Mouse (Mus musculus) liver, embryonic 14.5 days (tissue): ENCODE data around the gene Ctnna2. TPM values are rescaled to one million over a fixed set of nuclear protein-coding genes. Genes with fewer than 3 reads are reported as not detected.

ENCODE experiments used
- ATAC-seq: fragments of 200-750 bp; cut with Nextera tagmentation; 2 replicates; pipeline ENCODE4 v1.8.0; 2017; ENCODE audit warnings: moderate number of reproducible peaks, mild to moderate bottlenecking, moderate library complexity; ENCODE audit not compliant: insufficient read depth
- DNase-seq, 3 experiments: peaks; one replicate each; pipeline ENCODE4 v3.0.0-alpha.2; 2012 to 2013; ENCODE audit warnings: low read depth in 3 of 3, low spot score in 3 of 3
- H3K27ac ChIP-seq: fragments of 300-500 bp; sonication (generic); 2 replicates; pipeline ENCODE4 v1.5.1; 2014; ENCODE audit warnings: moderate library complexity, mild to moderate bottlenecking, control low read depth, inconsistent platforms
- H3K27me3 ChIP-seq: fragments of 300-500 bp; sonication (generic); 2 replicates; pipeline ENCODE4 v1.6.1; 2014; ENCODE audit warnings: mild to moderate bottlenecking, low read length, moderate library complexity; ENCODE audit not compliant: control insufficient read depth, insufficient read depth
- H3K36me3 ChIP-seq: fragments of 300-500 bp; sonication (generic); replicated peaks from 2 replicates; pipeline ENCODE4 v1.6.1; 2014; ENCODE audit warnings: low read depth; ENCODE audit not compliant: control insufficient read depth, insufficient read depth
- H3K4me1 ChIP-seq, 2 experiments: fragments of 200-500 bp in 1 of 2; fragments of 300-500 bp in 1 of 2; sonication (generic) in 1 of 2; replicated peaks; 2 replicates each; pipeline ENCODE4 v1.6.1; 2012 to 2014; ENCODE audit warnings: antibody characterized with exemption in 1 of 2, inconsistent platforms in 1 of 2, low read length in 1 of 2; ENCODE audit not compliant: control insufficient read depth in 2 of 2, insufficient read depth in 2 of 2
- H3K4me2 ChIP-seq: fragments of 300-500 bp; sonication (generic); 2 replicates; pipeline ENCODE4 v1.6.1; 2014; ENCODE audit warnings: low read depth, mild to moderate bottlenecking, control low read depth, moderate library complexity
- H3K4me3 ChIP-seq, 2 experiments: fragments of 200-500 bp in 1 of 2; fragments of 300-500 bp in 1 of 2; sonication (generic) in 1 of 2; 2 replicates each; pipeline ENCODE4 v1.5.1; 2012 to 2014; ENCODE audit warnings: low read depth in 2 of 2, low read length in 2 of 2, mild to moderate bottlenecking in 2 of 2, control low read depth in 1 of 2, inconsistent platforms in 1 of 2, moderate library complexity in 1 of 2; ENCODE audit not compliant: insufficient read depth in 1 of 2
- H3K9ac ChIP-seq: fragments of 300-500 bp; sonication (generic); replicated peaks from 2 replicates; pipeline ENCODE4 v1.6.1; 2014; ENCODE audit warnings: mild to moderate bottlenecking, control low read depth, moderate library complexity
- H3K9me3 ChIP-seq: fragments of 300-500 bp; sonication (generic); 2 replicates; pipeline ENCODE4 v1.6.1; 2016; ENCODE audit warnings: low read length, mixed read lengths; ENCODE audit not compliant: control insufficient read depth
- CTCF ChIP-seq: IDR thresholded peaks from 2 replicates; pipeline ENCODE4 v1.5.1; 2016; ENCODE audit warnings: antibody characterized with exemption, low read depth, control low read depth
- EP300 ChIP-seq: IDR thresholded peaks from 2 replicates; pipeline ENCODE4 v1.6.1; 2016; ENCODE audit warnings: antibody characterized with exemption, low read depth
- WGBS: fragments of 180-500 bp; shearing (Covaris S2); extraction: QIAGEN DNeasy Blood & Tissue Kit; methylation state at CpG from one replicate; pipeline ENCODE4 v1.1.7; 2014; ENCODE audit not compliant: insufficient replicate concordance; 5-methylcytosine and 5-hydroxymethylcytosine counted together
- polyA plus RNA-seq, 2 experiments: library from polyadenylated mRNA; depleted of rRNA in 1 of 2; stranded (reverse) in 1 of 2; unstranded in 1 of 2; fragments of >200 nt; fragmentation: Nextera tagmentation in 1 of 2; extraction: Ambion mirVana in 1 of 2; gene quantifications; 2 replicates each; pipeline versions ENCODE4 v1.2.1 to v1.2.3; 2012 to 2014

Gene Ctnna2
- polyA plus RNA-seq, 2 experiments: 0.08 to 0.14 TPM

- H3K4me1 ChIP-seq: no peaks in the 10 kb centered on the region
- H3K4me3 ChIP-seq: no peak overlapping the region
- no peaks in the 10 kb centered on the region for H3K9me3 ChIP-seq
- H3K27me3 ChIP-seq: no peaks in the 10 kb centered on the region
- no peak overlapping the region for H3K9ac ChIP-seq
- H3K36me3 ChIP-seq: no peaks in the 10 kb centered on the region
- ATAC-seq: no peak
- 72% methylated on average over 3 of the region's 3 CpGs for WGBS
- no peak overlapping the region for H3K27ac ChIP-seq
- TF ChIP-seq EP300 (no peak), CTCF (no peak)
- DNase-seq: no peak
- no peak overlapping the region for H3K4me2 ChIP-seq
Observed at GRCm38 (mm10) chr6:77468058-77468457, 511.4 kb downstream of the Ctnna2 start.

- ATAC-seq (no peak), DNase-seq (no peak)
- TF ChIP-seq CTCF (no peak), EP300 (no peak)
- Histone ChIP-seq H3K27me3 (no peaks in the 10 kb centered on the region), H3K27ac (no peak overlapping the region), H3K9ac (no peak overlapping the region), H3K36me3 (no peaks in the 10 kb centered on the region), H3K4me2 (no peak overlapping the region), H3K9me3 (no peaks in the 10 kb centered on the region), H3K4me3 (no peak overlapping the region), H3K4me1 (no peaks in the 10 kb centered on the region)
- 30% methylated on average over 1 of the region's 1 CpGs for WGBS
Observed at GRCm38 (mm10) chr6:77462737-77463136, 516.8 kb downstream of the Ctnna2 start.

GRCm38 (mm10) chr6:77457919-77458318, 521.6 kb downstream of the Ctnna2 start:
- TF ChIP-seq EP300 (no peak), CTCF (no peak)
- DNase-seq (no peak), ATAC-seq (no peak)
- H3K9me3 ChIP-seq: no peaks in the 10 kb centered on the region
- H3K4me2 ChIP-seq: no peak overlapping the region
- no peak overlapping the region for H3K27ac ChIP-seq
- H3K36me3 ChIP-seq: no peaks in the 10 kb centered on the region
- no peaks in the 10 kb centered on the region for H3K27me3 ChIP-seq
- H3K4me1 ChIP-seq: no peaks in the 10 kb centered on the region
- WGBS: 59% methylated on average over 2 of the region's 2 CpGs
- no peak overlapping the region for H3K4me3 ChIP-seq
- H3K9ac ChIP-seq: no peak overlapping the region

GRCm38 (mm10) chr6:77446861-77447260, 532.6 kb downstream of the Ctnna2 start:
- Histone ChIP-seq H3K4me2 (no peak overlapping the region), H3K27me3 (no peaks in the 10 kb centered on the region), H3K36me3 (no peaks in the 10 kb centered on the region), H3K27ac (no peak overlapping the region), H3K9ac (no peak overlapping the region), H3K4me3 (no peak overlapping the region), H3K9me3 (no peaks in the 10 kb centered on the region), H3K4me1 (no peaks in the 10 kb centered on the region)
- TF ChIP-seq EP300 (no peak), CTCF (no peak)
- 62% methylated on average over 1 of the region's 1 CpGs for WGBS
- ATAC-seq (no peak), DNase-seq (no peak)

- TF ChIP-seq EP300: no peak
- TF ChIP-seq CTCF: no peak
- H3K36me3 ChIP-seq: no peaks in the 10 kb centered on the region
- no peak overlapping the region for H3K9ac ChIP-seq
- no peak overlapping the region for H3K4me2 ChIP-seq
- no peak overlapping the region for H3K4me3 ChIP-seq
- H3K27ac ChIP-seq: no peak overlapping the region
- no peaks in the 10 kb centered on the region for H3K27me3 ChIP-seq
- no peaks in the 10 kb centered on the region for H3K4me1 ChIP-seq
- DNase-seq (no peak), ATAC-seq (no peak)
- no peaks in the 10 kb centered on the region for H3K9me3 ChIP-seq
- 67% methylated on average over 11 of the region's 11 CpGs for WGBS
Observed at GRCm38 (mm10) chr6:77443906-77444305, 535.6 kb downstream of the Ctnna2 start.

GRCm38 (mm10) chr6:77441051-77441450, 538.4 kb downstream of the Ctnna2 start:
- Histone ChIP-seq H3K27me3 (no peaks in the 10 kb centered on the region), H3K4me3 (no peak overlapping the region), H3K27ac (no peak overlapping the region), H3K9me3 (no peaks in the 10 kb centered on the region), H3K4me1 (no peaks in the 10 kb centered on the region), H3K36me3 (no peaks in the 10 kb centered on the region), H3K4me2 (no peak overlapping the region), H3K9ac (no peak overlapping the region)
- no peak for DNase-seq
- 64% methylated on average over 5 of the region's 5 CpGs for WGBS
- no peak for ATAC-seq
- no peak for TF ChIP-seq CTCF
- no peak for TF ChIP-seq EP300
